Mouse (Mus musculus): ENCODE data around the gene Gm3159. TPM values are rescaled to one million over a fixed set of nuclear protein-coding genes. Genes with fewer than 3 reads are reported as not detected.

The Gm3159 gene
- polyA plus RNA-seq, 1 experiment: not detected

Other genes starting within 250 kb of the Gm3159 start
- not detected in 2 replicates for gene Gm3127, start 232.5 kb upstream of the Gm3159 start, polyA plus RNA-seq (2012; rRNA removed)
- gene Gm2974, start 214.9 kb upstream of the Gm3159 start, polyA plus RNA-seq (2012; rRNA removed): 0.81 and 1.1 TPM in 2 replicates
- gene Gm3138, start 147.9 kb upstream of the Gm3159 start, polyA plus RNA-seq (2012; rRNA removed): not detected in 2 replicates
- gene Gm3149, start 80.2 kb upstream of the Gm3159 start, polyA plus RNA-seq (2012; rRNA removed): not detected in 2 replicates
- gene 2610042L04Rik, start 62.8 kb upstream of the Gm3159 start, polyA plus RNA-seq (2012; rRNA removed): 0.50 and 0.81 TPM in 2 replicates
- 0.34 and 0.40 TPM in 2 replicates for gene Gm3164, start 17.9 kb downstream of the Gm3159 start, polyA plus RNA-seq (2012; rRNA removed)
- gene Gm3173, start 33.5 kb downstream of the Gm3159 start, polyA plus RNA-seq (2012; rRNA removed): 1.8 TPM in 1 of 2 replicates, not detected in the other
- 0.06 and 0.08 TPM in 2 replicates for gene Gm3182, start 84.2 kb downstream of the Gm3159 start, polyA plus RNA-seq (2012; rRNA removed)
- not detected in 2 replicates for gene Gm3047, start 157.9 kb downstream of the Gm3159 start, polyA plus RNA-seq (2012; rRNA removed)
- 0.30 and 0.40 TPM in 2 replicates for gene Gm8159, start 234.8 kb downstream of the Gm3159 start, polyA plus RNA-seq (2012; rRNA removed)

Measured in cortical plate, adult 2 months (tissue).